Mouse (Mus musculus) G1E (cell line): ENCODE data around the gene Kcnq1.

Source experiments
- CTCF ChIP-seq: IDR thresholded peaks from 2 replicates; pipeline ENCODE4 v1.5.1; 2012; ENCODE audit warnings: low read depth, low read length, inconsistent platforms, mixed read lengths
- GATA1 ChIP-seq: IDR thresholded peaks from 2 replicates; pipeline ENCODE4 v1.6.1; 2012; ENCODE audit warnings: borderline replicate concordance, low read length, inconsistent platforms, mixed read lengths
- GATA2 ChIP-seq: IDR thresholded peaks from 2 replicates; pipeline ENCODE4 v1.6.1; 2012; ENCODE audit warnings: low read depth, low read length, inconsistent platforms, borderline replicate concordance
- POLR2AphosphoS5 ChIP-seq: IDR thresholded peaks from 2 replicates; pipeline ENCODE4 v1.6.1; 2012; ENCODE audit warnings: low read depth, low read length, inconsistent platforms; ENCODE audit not compliant: insufficient replicate concordance
- TAL1 ChIP-seq: conservative IDR thresholded peaks from 2 replicates; pipeline ENCODE4 v1.6.1; 2012; ENCODE audit warnings: low read depth, low read length, inconsistent platforms, mixed read lengths

- no peak for TF ChIP-seq CTCF
- no peak for TF ChIP-seq TAL1
- TF ChIP-seq POLR2AphosphoS5 = no peak
- no peak for TF ChIP-seq GATA1
- no peak for TF ChIP-seq GATA2
Measured at GRCm38 (mm10) chr7:143201255-143201654, 95.1 kb downstream of the Kcnq1 start.
